Mouse (Mus musculus) hindbrain, embryonic 16.5 days (tissue): ENCODE measurements at regions not wholly inside any gene's neighbourhood (a gene's known extent, or its start where the extent isn't known, plus 50 kb on each side); places are given as distances from the start of the nearest gene placed in this dataset.

Experiments used
- ATAC-seq: fragments of 200-750 bp; cut with Nextera tagmentation; 2 replicates; pipeline ENCODE4 v1.8.0; 2017; ENCODE audit warnings: moderate TSS enrichment, moderate library complexity
- H3K27ac ChIP-seq: fragments of 300-500 bp; sonication (generic); 2 replicates; pipeline ENCODE4 v1.5.1; 2014; ENCODE audit warnings: low read depth, mild to moderate bottlenecking, control low read depth, low read length, moderate library complexity
- H3K27me3 ChIP-seq: fragments of 300-500 bp; sonication (generic); replicated peaks from 2 replicates; pipeline ENCODE4 v1.6.1; 2014; ENCODE audit warnings: low read length; ENCODE audit not compliant: control insufficient read depth, insufficient read depth
- H3K36me3 ChIP-seq: fragments of 300-500 bp; sonication (generic); 2 replicates; pipeline ENCODE4 v1.6.1; 2014; ENCODE audit warnings: mild to moderate bottlenecking, low read length, moderate library complexity, mixed read lengths; ENCODE audit not compliant: control insufficient read depth, insufficient read depth
- H3K4me1 ChIP-seq: fragments of 300-500 bp; sonication (generic); 2 replicates; pipeline ENCODE4 v1.6.1; 2014; ENCODE audit warnings: low read depth, low read length; ENCODE audit not compliant: control insufficient read depth, insufficient read depth
- H3K4me2 ChIP-seq: fragments of 300-500 bp; sonication (generic); 2 replicates; pipeline ENCODE4 v1.6.1; 2014; ENCODE audit warnings: mild to moderate bottlenecking, low read length, control low read depth, moderate library complexity
- H3K4me3 ChIP-seq: fragments of 300-500 bp; sonication (generic); 2 replicates; pipeline ENCODE4 v1.5.1; 2014; ENCODE audit warnings: mild to moderate bottlenecking, low read length, control low read depth, moderate library complexity
- H3K9ac ChIP-seq: fragments of 300-500 bp; sonication (generic); 2 replicates; pipeline ENCODE4 v1.6.1; 2014; ENCODE audit warnings: low read depth, mild to moderate bottlenecking, control low read depth, low read length, moderate library complexity
- H3K9me3 ChIP-seq: fragments of 300-500 bp; sonication (generic); 2 replicates; pipeline ENCODE4 v1.6.1; 2014; ENCODE audit warnings: mild to moderate bottlenecking, low read length, moderate library complexity; ENCODE audit not compliant: control insufficient read depth
- WGBS: fragments of 180-500 bp; shearing (Covaris S2); extraction: QIAGEN DNeasy Blood & Tissue Kit; methylation state at CpG from one replicate; pipeline ENCODE4 v1.1.7; 2014; 5-methylcytosine and 5-hydroxymethylcytosine counted together

- no peak for ATAC-seq
- WGBS: 31% methylated on average over 3 of the region's 3 CpGs
- Histone ChIP-seq H3K9ac (no peak overlapping the region), H3K4me3 (no peak overlapping the region), H3K27me3 (no peaks in the 10 kb centered on the region), H3K9me3 (no peaks in the 10 kb centered on the region), H3K4me1 (no peaks in the 10 kb centered on the region), H3K36me3 (no peaks in the 10 kb centered on the region), H3K27ac (no peak overlapping the region), H3K4me2 (no peak overlapping the region)
Measured at GRCm38 (mm10) chr11:39550066-39550465, 1144.9 kb downstream of the Mat2b start.

GRCm38 (mm10) chr11:39524866-39525649 lies 1169.9 kb downstream of the Mat2b start:
- Histone ChIP-seq H3K36me3 (no peaks in the 10 kb centered on the region), H3K4me2 (no peak overlapping the region), H3K27me3 (no peaks in the 10 kb centered on the region), H3K4me3 (no peak overlapping the region), H3K9me3 (no peaks in the 10 kb centered on the region), H3K4me1 (no peaks in the 10 kb centered on the region), H3K9ac (no peak overlapping the region), H3K27ac (no peak overlapping the region)
- no peak for ATAC-seq
- WGBS: 45% methylated on average over 7 of the region's 7 CpGs

GRCm38 (mm10) chr11:39495253-39495652 lies 1199.8 kb downstream of the Mat2b start:
- H3K9me3 ChIP-seq: no peaks in the 10 kb centered on the region
- 60% methylated on average over 4 of the region's 4 CpGs for WGBS
- no peak overlapping the region for H3K4me2 ChIP-seq
- no peaks in the 10 kb centered on the region for H3K4me1 ChIP-seq
- H3K36me3 ChIP-seq: no peaks in the 10 kb centered on the region
- no peak overlapping the region for H3K4me3 ChIP-seq
- no peak overlapping the region for H3K9ac ChIP-seq
- ATAC-seq: peak; percentile 64
- H3K27me3 ChIP-seq: no peaks in the 10 kb centered on the region
- no peak overlapping the region for H3K27ac ChIP-seq

GRCm38 (mm10) chr11:39477136-39477535 lies 1217.9 kb downstream of the Mat2b start:
- no peak overlapping the region for H3K4me2 ChIP-seq
- H3K27me3 ChIP-seq: no peaks in the 10 kb centered on the region
- H3K9ac ChIP-seq: no peak overlapping the region
- ATAC-seq: no peak
- H3K4me3 ChIP-seq: no peak overlapping the region
- WGBS: 35% methylated on average over 8 of the region's 8 CpGs
- H3K27ac ChIP-seq: no peak overlapping the region
- H3K36me3 ChIP-seq: no peaks in the 10 kb centered on the region
- no peaks in the 10 kb centered on the region for H3K4me1 ChIP-seq
- no peaks in the 10 kb centered on the region for H3K9me3 ChIP-seq

GRCm38 (mm10) chr11:39453329-39453952 lies 1241.6 kb downstream of the Mat2b start:
- H3K9me3 ChIP-seq: no peaks in the 10 kb centered on the region; the same call in 1 of the 2 replicates
- ATAC-seq: peak; percentile 68
- WGBS: 55% methylated on average over 5 of the region's 5 CpGs
- H3K36me3 ChIP-seq: no peaks in the 10 kb centered on the region
- no peak overlapping the region for H3K9ac ChIP-seq
- H3K27ac ChIP-seq: no peak overlapping the region
- no peaks in the 10 kb centered on the region for H3K27me3 ChIP-seq
- no peak overlapping the region for H3K4me2 ChIP-seq
- no peak overlapping the region for H3K4me3 ChIP-seq
- no peaks in the 10 kb centered on the region for H3K4me1 ChIP-seq

- Histone ChIP-seq H3K27me3 (no peaks in the 10 kb centered on the region), H3K36me3 (no peaks in the 10 kb centered on the region), H3K27ac (no peak overlapping the region), H3K4me2 (no peak overlapping the region), H3K4me1 (no peaks in the 10 kb centered on the region), H3K9me3 (no peaks in the 10 kb centered on the region; the same call in 1 of the 2 replicates), H3K4me3 (no peak overlapping the region), H3K9ac (no peak overlapping the region)
- 89% methylated on average over 2 of the region's 2 CpGs for WGBS
- ATAC-seq: no peak
Measured at GRCm38 (mm10) chr11:39446374-39446773, 1248.6 kb downstream of the Mat2b start.

- WGBS: 49% methylated on average over 2 of the region's 2 CpGs
- no peak for ATAC-seq
Measured at GRCm38 (mm10) chr11:39411691-39412090, 1283.3 kb downstream of the Mat2b start.

GRCm38 (mm10) chr11:39411182-39411581 lies 1283.8 kb downstream of the Mat2b start:
- Histone ChIP-seq H3K36me3 (no peaks in the 10 kb centered on the region), H3K9me3 (no peaks in the 10 kb centered on the region), H3K4me3 (no peak overlapping the region), H3K27me3 (no peaks in the 10 kb centered on the region), H3K4me2 (no peak overlapping the region), H3K9ac (no peak overlapping the region), H3K4me1 (no peaks in the 10 kb centered on the region), H3K27ac (no peak overlapping the region)
- 83% methylated on average over 2 of the region's 2 CpGs for WGBS
- ATAC-seq: no peak

More at GRCm38 (mm10) chr11:39411691-39412090, 1283.3 kb downstream of the Mat2b start:
- no peaks in the 10 kb centered on the region for H3K4me1 ChIP-seq
- no peak overlapping the region for H3K4me3 ChIP-seq
- H3K36me3 ChIP-seq: no peaks in the 10 kb centered on the region
- H3K27me3 ChIP-seq: no peaks in the 10 kb centered on the region
- no peak overlapping the region for H3K27ac ChIP-seq
- H3K9ac ChIP-seq: no peak overlapping the region
- H3K9me3 ChIP-seq: no peaks in the 10 kb centered on the region
- H3K4me2 ChIP-seq: no peak overlapping the region

GRCm38 (mm10) chr11:39364827-39365226 lies 1330.2 kb downstream of the Mat2b start:
- no peaks in the 10 kb centered on the region for H3K9me3 ChIP-seq

More at GRCm38 (mm10) chr11:39364827-39365226, 1330.2 kb downstream of the Mat2b start:
- Histone ChIP-seq H3K4me1 (no peaks in the 10 kb centered on the region), H3K4me2 (no peak overlapping the region), H3K9ac (no peak overlapping the region), H3K27ac (no peak overlapping the region), H3K4me3 (no peak overlapping the region), H3K27me3 (no peaks in the 10 kb centered on the region), H3K36me3 (no peaks in the 10 kb centered on the region)
- ATAC-seq: no peak
